Mouse (Mus musculus): ENCODE measurements around the gene Nubp2. TPM values are rescaled to one million over a fixed set of nuclear protein-coding genes. Genes with fewer than 3 reads are reported as not detected.

Nubp2 gene
- polyA plus RNA-seq, 1 experiment: 29.8 TPM

GRCm38 (mm10) chr17:24851381-24852125 lies 34.6 kb downstream of the Nubp2 start:
- Histone ChIP-seq H3K4me3 (ENCODE audit: low read depth, low read length) (no peak overlapping the region; the same call in 1 of the 2 replicates), H3K27ac (ENCODE audit: insufficient read depth, low read length) (no peak overlapping the region), H3K9me3 (replicated peaks; ENCODE audit: control insufficient read depth, insufficient read depth, low read length, poor library complexity, severe bottlenecking) (no peaks in the 10 kb centered on the region), H3K4me1 (ENCODE audit: control insufficient read depth, insufficient read depth, low read length) (peaks cover 3% of the 10 kb centered on the region), H3K9ac (ENCODE audit: low read depth, poor library complexity, severe bottlenecking) (peak overlapping the region; percentile 43; the same call in 1 of the 2 replicates), H3K36me3 (ENCODE audit: control insufficient read depth, insufficient read depth, low read length, poor library complexity, severe bottlenecking) (no peaks in the 10 kb centered on the region), H3K27me3 (ENCODE audit: control insufficient read depth, insufficient read depth, low read length, poor library complexity, severe bottlenecking) (no peaks in the 10 kb centered on the region)
- TF ChIP-seq CTCF (IDR thresholded peaks at IDR 0.05; ENCODE audit: low read depth, low read length) (no peak), EP300 (IDR thresholded peaks at IDR 0.05; ENCODE audit: insufficient read depth, low read depth, low read length) (no peak), POLR2A (IDR thresholded peaks at IDR 0.05; ENCODE audit: insufficient read depth, low read length) (no peak)

GRCm38 (mm10) chr17:24850773-24851127 lies 35.4 kb downstream of the Nubp2 start:
- H3K27ac ChIP-seq (ENCODE audit: insufficient read depth, low read length): no peak overlapping the region
- no peaks in the 10 kb centered on the region for H3K9me3 ChIP-seq (replicated peaks; ENCODE audit: control insufficient read depth, insufficient read depth, low read length, poor library complexity, severe bottlenecking)
- no peak for TF ChIP-seq EP300 (IDR thresholded peaks at IDR 0.05; ENCODE audit: insufficient read depth, low read depth, low read length)
- no peak for TF ChIP-seq POLR2A (IDR thresholded peaks at IDR 0.05; ENCODE audit: insufficient read depth, low read length)
- TF ChIP-seq CTCF (IDR thresholded peaks at IDR 0.05; ENCODE audit: low read depth, low read length): no peak

DNA sequence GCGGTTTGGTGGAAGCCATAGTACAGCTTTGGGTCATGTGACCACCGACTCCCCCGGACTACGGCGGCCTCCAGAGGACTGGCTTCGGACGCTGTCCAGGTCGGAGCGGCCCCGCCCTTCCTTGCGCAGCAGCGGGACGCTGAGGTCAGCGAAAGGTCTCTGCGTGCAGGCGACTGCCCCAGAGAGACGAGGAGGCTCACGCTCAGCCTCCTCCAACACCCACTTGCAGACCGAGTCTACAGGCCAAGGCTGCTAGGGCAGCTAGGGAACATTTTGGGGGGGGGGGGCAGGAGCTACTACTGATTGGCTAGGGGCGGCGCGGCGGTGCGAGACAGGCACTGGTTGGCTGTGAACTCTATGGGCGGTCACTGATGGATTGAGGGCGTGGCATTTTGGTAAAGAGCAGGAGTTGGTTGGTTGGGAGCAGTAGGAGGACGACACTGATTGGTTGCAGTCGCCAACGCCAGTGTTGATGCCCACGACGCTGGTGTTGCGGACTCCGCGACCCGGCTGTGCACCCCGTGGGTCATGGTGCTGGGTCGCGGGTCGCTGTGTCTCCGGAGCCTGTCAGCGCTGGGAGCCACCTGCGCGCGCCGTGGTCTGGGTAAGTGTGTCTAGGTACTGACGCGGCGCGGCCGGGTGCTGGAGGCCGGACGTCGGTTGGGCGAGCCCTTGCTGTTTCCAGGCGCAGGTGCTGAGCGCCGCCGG lies 35.9 kb downstream of the Nubp2 start, which contains the start of gene Fahd1:
TSS of gene Fahd1 (minus strand) at position 300 of the 708 bp plus-strand sequence.
- Histone ChIP-seq H3K9ac (ENCODE audit: low read depth, poor library complexity, severe bottlenecking) (peak within 1 kb of the TSS; percentile 43), H3K27ac (ENCODE audit: insufficient read depth, low read length) (peak within 1 kb of the TSS; percentile 65), H3K36me3 (ENCODE audit: control insufficient read depth, insufficient read depth, low read length, poor library complexity, severe bottlenecking) (no peaks in the 10 kb centered on the region), H3K4me1 (ENCODE audit: control insufficient read depth, insufficient read depth, low read length) (peaks cover 2% of the 10 kb centered on the region), H3K4me3 (ENCODE audit: low read depth, low read length) (peak within 1 kb of the TSS; percentile 73), H3K9me3 (replicated peaks; ENCODE audit: control insufficient read depth, insufficient read depth, low read length, poor library complexity, severe bottlenecking) (no peaks in the 10 kb centered on the region), H3K27me3 (ENCODE audit: control insufficient read depth, insufficient read depth, low read length, poor library complexity, severe bottlenecking) (no peaks in the 10 kb centered on the region)
- no peak for TF ChIP-seq CTCF (IDR thresholded peaks at IDR 0.05; ENCODE audit: low read depth, low read length)
- TF ChIP-seq POLR2A (IDR thresholded peaks at IDR 0.05; ENCODE audit: insufficient read depth, low read length): peak; percentile 39
- TF ChIP-seq EP300 (IDR thresholded peaks at IDR 0.05; ENCODE audit: insufficient read depth, low read depth, low read length): no peak

More at GRCm38 (mm10) chr17:24850773-24851127, 35.4 kb downstream of the Nubp2 start:
- peaks cover 3% of the 10 kb centered on the region for H3K4me1 ChIP-seq (ENCODE audit: control insufficient read depth, insufficient read depth, low read length)
- no peaks in the 10 kb centered on the region for H3K27me3 ChIP-seq (ENCODE audit: control insufficient read depth, insufficient read depth, low read length, poor library complexity, severe bottlenecking)
- H3K36me3 ChIP-seq (ENCODE audit: control insufficient read depth, insufficient read depth, low read length, poor library complexity, severe bottlenecking): no peaks in the 10 kb centered on the region
- H3K9ac ChIP-seq (ENCODE audit: low read depth, poor library complexity, severe bottlenecking): peak overlapping the region; percentile 43
- H3K4me3 ChIP-seq (ENCODE audit: low read depth, low read length): peak overlapping the region; percentile 73

DNA sequence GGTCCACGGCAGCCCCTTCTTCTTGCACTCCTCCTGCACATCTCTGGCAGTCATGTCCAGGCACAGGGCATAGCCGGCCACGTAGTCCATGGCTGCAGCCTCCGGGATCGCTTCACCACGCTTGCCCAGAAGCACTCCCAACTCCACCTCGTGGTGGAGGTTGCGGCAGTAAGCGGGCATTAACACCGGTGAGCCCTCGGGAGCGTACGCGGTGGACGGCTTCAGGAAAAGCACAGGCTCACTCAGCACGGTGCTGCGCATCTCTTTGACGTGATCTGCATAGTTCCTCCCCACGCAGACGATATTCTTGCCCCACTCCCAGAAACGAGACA lies 36.5 kb downstream of the Nubp2 start:
- no peaks in the 10 kb centered on the region for H3K36me3 ChIP-seq (ENCODE audit: control insufficient read depth, insufficient read depth, low read length, poor library complexity, severe bottlenecking)
- peak overlapping the region; percentile 65 for H3K27ac ChIP-seq (ENCODE audit: insufficient read depth, low read length)
- H3K4me1 ChIP-seq (ENCODE audit: control insufficient read depth, insufficient read depth, low read length): peaks cover 2% of the 10 kb centered on the region
- TF ChIP-seq EP300 (IDR thresholded peaks at IDR 0.05; ENCODE audit: insufficient read depth, low read depth, low read length) (no peak), CTCF (IDR thresholded peaks at IDR 0.05; ENCODE audit: low read depth, low read length) (no peak), POLR2A (IDR thresholded peaks at IDR 0.05; ENCODE audit: insufficient read depth, low read length) (no peak)
- peak overlapping the region; percentile 69 for H3K4me3 ChIP-seq (ENCODE audit: low read depth, low read length)
- H3K9me3 ChIP-seq (replicated peaks; ENCODE audit: control insufficient read depth, insufficient read depth, low read length, poor library complexity, severe bottlenecking): no peaks in the 10 kb centered on the region
- H3K27me3 ChIP-seq (ENCODE audit: control insufficient read depth, insufficient read depth, low read length, poor library complexity, severe bottlenecking): no peaks in the 10 kb centered on the region
- peak overlapping the region; percentile 18 for H3K9ac ChIP-seq (ENCODE audit: low read depth, poor library complexity, severe bottlenecking)

DNA sequence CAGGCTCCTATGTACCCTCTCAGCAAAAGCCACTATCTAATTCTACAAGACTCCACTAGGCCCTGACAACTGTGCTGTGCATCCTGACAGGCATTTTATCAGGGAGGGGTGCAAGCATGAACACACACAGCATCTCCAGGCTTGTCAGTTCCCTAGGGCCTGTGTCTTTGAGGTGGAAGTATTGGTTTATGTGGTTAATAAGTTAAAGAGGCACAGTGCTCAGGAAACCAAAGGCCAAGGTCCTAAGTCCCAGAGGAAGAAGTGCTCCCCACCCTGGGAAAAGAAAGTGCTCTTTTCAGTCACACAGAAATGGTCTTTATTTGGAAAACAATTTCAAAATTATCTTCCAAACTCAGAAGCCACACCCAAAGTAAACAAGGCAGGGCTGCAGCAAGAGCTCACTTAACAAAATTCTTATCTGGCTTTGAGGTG lies 37.5 kb downstream of the Nubp2 start:
- no peak overlapping the region for H3K27ac ChIP-seq (ENCODE audit: insufficient read depth, low read length)
- H3K4me3 ChIP-seq (ENCODE audit: low read depth, low read length): no peak overlapping the region

More for the DNA sequence above, 37.5 kb downstream of the Nubp2 start:
- H3K36me3 ChIP-seq (ENCODE audit: control insufficient read depth, insufficient read depth, low read length, poor library complexity, severe bottlenecking): no peaks in the 10 kb centered on the region
- TF ChIP-seq CTCF (IDR thresholded peaks at IDR 0.05; ENCODE audit: low read depth, low read length) (no peak), EP300 (IDR thresholded peaks at IDR 0.05; ENCODE audit: insufficient read depth, low read depth, low read length) (no peak), POLR2A (IDR thresholded peaks at IDR 0.05; ENCODE audit: insufficient read depth, low read length) (no peak)
- peaks cover 2% of the 10 kb centered on the region for H3K4me1 ChIP-seq (ENCODE audit: control insufficient read depth, insufficient read depth, low read length)
- no peaks in the 10 kb centered on the region for H3K27me3 ChIP-seq (ENCODE audit: control insufficient read depth, insufficient read depth, low read length, poor library complexity, severe bottlenecking)
- H3K9me3 ChIP-seq (replicated peaks; ENCODE audit: control insufficient read depth, insufficient read depth, low read length, poor library complexity, severe bottlenecking): no peaks in the 10 kb centered on the region
- H3K9ac ChIP-seq (ENCODE audit: low read depth, poor library complexity, severe bottlenecking): 0 out of 2 replicates have a peak overlapping the region, but pooled peaks have one; percentile 23

Data from ES-Bruce4 (cell line).